In genomic region chr10:127508239-127508638, GRCm38 (mm10) we compare ENCODE assay signal across 8 mouse cellular contexts. TPM values are rescaled to one million over a fixed set of nuclear protein-coding genes. Genes with fewer than 3 reads are reported as not detected.
DNase-seq lines count a peak whose midpoint lies in the region; ATAC-seq and TF ChIP-seq lines count a peak whose summit lies in the region.

No protein-coding gene starts in this region.

- H3K9me3 ChIP-seq in CH12.LX (replicated peaks; ENCODE audit: low read length), result no peaks in the 10 kb centered on the region
- no peaks in the 10 kb centered on the region for H3K9me3 ChIP-seq in forebrain, embryonic 11.5 days (ENCODE audit: control insufficient read depth, low read length)
- H3K9me3 ChIP-seq in lung, embryonic 14.5 days (ENCODE audit: low read depth, low read length), result no peaks in the 10 kb centered on the region
- H3K9me3 ChIP-seq in neural tube, embryonic 15.5 days (replicated peaks), result no peaks in the 10 kb centered on the region

- no peak for ATAC-seq in forebrain, embryonic 11.5 days (replicated peaks; ENCODE audit: low FRiP score)
- 0 out of 2 replicates have a peak, but pooled peaks have one; percentile 1 for ATAC-seq in lung, embryonic 14.5 days (ENCODE audit: insufficient read depth)
- ATAC-seq in neural tube, embryonic 15.5 days (ENCODE audit: low FRiP score), result no peak

- no peak overlapping the region for H3K27ac ChIP-seq in CH12.LX (ENCODE audit: insufficient read depth, low read depth)
- no peak overlapping the region for H3K27ac ChIP-seq in bone marrow macrophage, adult 2 months (ENCODE audit: insufficient read depth, low read depth, low read length)
- no peak overlapping the region for H3K27ac ChIP-seq in forebrain, embryonic 11.5 days (ENCODE audit: low read depth, low read length)
- H3K27ac ChIP-seq in layer of hippocampus, adult 2 months, result no peak overlapping the region; the same call in 1 of the 2 replicates
- H3K27ac ChIP-seq in lung, embryonic 14.5 days (ENCODE audit: low read depth), result no peak overlapping the region
- peak overlapping the region; percentile 92; the same call in 1 of the 2 replicates for H3K27ac ChIP-seq in neural tube, embryonic 15.5 days (replicated peaks)

- H3K36me3 ChIP-seq in CH12.LX (replicated peaks in 1 of 2; ENCODE audit: control insufficient read depth in 1 of 2, insufficient read depth in 1 of 2, low read length in 1 of 2), result peaks cover 0 to 10% of the 10 kb centered on the region in 2 experiments
- H3K36me3 ChIP-seq in forebrain, embryonic 11.5 days (ENCODE audit: control insufficient read depth, insufficient read depth, low read length), result no peaks in the 10 kb centered on the region
- 0 out of 2 replicates have a peak, but pooled peaks cover 7% of the 10 kb centered on the region for H3K36me3 ChIP-seq in lung, embryonic 14.5 days (ENCODE audit: insufficient read depth)
- 0 out of 2 replicates have a peak, but pooled peaks cover 2% of the 10 kb centered on the region for H3K36me3 ChIP-seq in neural tube, embryonic 15.5 days

- H3K4me2 ChIP-seq in CH12.LX (ENCODE audit: insufficient read depth, low read depth, poor library complexity, severe bottlenecking), result peak overlapping the region; percentile 70
- H3K4me2 ChIP-seq in forebrain, embryonic 11.5 days (ENCODE audit: low read depth, low read length, severe bottlenecking), result peak overlapping the region; percentile 68; the same call in 1 of the 2 replicates
- peak overlapping the region; percentile 63 for H3K4me2 ChIP-seq in lung, embryonic 14.5 days
- H3K4me2 ChIP-seq in neural tube, embryonic 15.5 days, result peak overlapping the region; percentile 69

- H3K27me3 ChIP-seq in CH12.LX (replicated peaks), result peaks cover 17% of the 10 kb centered on the region
- H3K27me3 ChIP-seq in forebrain, embryonic 11.5 days (ENCODE audit: control insufficient read depth, insufficient read depth, low read length), result peaks cover 44% of the 10 kb centered on the region
- peaks cover 52% of the 10 kb centered on the region for H3K27me3 ChIP-seq in lung, embryonic 14.5 days (ENCODE audit: insufficient read depth, low read length)
- H3K27me3 ChIP-seq in neural tube, embryonic 15.5 days (replicated peaks), result 0 out of 2 replicates have a peak, but pooled peaks cover 5% of the 10 kb centered on the region

- TF ChIP-seq EP300 in CH12.LX (IDR thresholded peaks at IDR 0.05; ENCODE audit: low read length), result no peak

- peak overlapping the region; percentile 7; the same call in 1 of the 2 replicates for H3K9ac ChIP-seq in CH12.LX (ENCODE audit: insufficient read depth, low read depth)
- no peak overlapping the region for H3K9ac ChIP-seq in forebrain, embryonic 11.5 days (ENCODE audit: low read length)
- no peak overlapping the region for H3K9ac ChIP-seq in lung, embryonic 14.5 days
- no peak overlapping the region for H3K9ac ChIP-seq in neural tube, embryonic 15.5 days (replicated peaks)

- no peak for TF ChIP-seq POLR2A in CH12.LX (IDR thresholded peaks at IDR 0.05; ENCODE audit: low read depth, low read length)
- no peak for TF ChIP-seq POLR2A in bone marrow macrophage, adult 2 months (IDR thresholded peaks at IDR 0.05; ENCODE audit: borderline replicate concordance, low read depth, low read length)

- DNase-seq in CH12.LX (ENCODE audit: extremely low read depth), result peak; percentile 87
- DNase-seq in forebrain, embryonic 11.5 days (ENCODE audit: low spot score), result peak; percentile 89
- peak; percentile 81 for DNase-seq in heart, postnatal 4 days
- DNase-seq in layer of hippocampus, adult 2 months (ENCODE audit: low spot score in 2 of 2), result peak; percentile 66 to 82
- peak; percentile 85 for DNase-seq in lung, embryonic 14.5 days
- DNase-seq in thymus, postnatal 14 days, result peak; percentile 88

- dilution Hi-C loops in CH12.LX (cut with MboI; ENCODE audit: extremely low pct_ligation_motif_present, extremely low pct_unique_long_range_greater_than_20kb, low sequenced_read_pairs), result no loop called here

- peak overlapping the region in 1 of 3 experiments; percentile 15 for H3K4me3 ChIP-seq in CH12.LX (replicated peaks in 1 of 3; ENCODE audit: low read depth in 2 of 3, low read length in 2 of 3, poor library complexity in 1 of 3)
- H3K4me3 ChIP-seq in bone marrow macrophage, adult 2 months (ENCODE audit: insufficient read depth, low read length), result 0 out of 2 replicates have a peak overlapping the region, but pooled peaks have one; percentile 7
- no peak overlapping the region for H3K4me3 ChIP-seq in forebrain, embryonic 11.5 days (ENCODE audit: low read depth, low read length)
- no peak overlapping the region for H3K4me3 ChIP-seq in layer of hippocampus, adult 2 months
- no peak overlapping the region; the same call in 1 of the 2 replicates for H3K4me3 ChIP-seq in lung, embryonic 14.5 days (ENCODE audit: low read depth, low read length)
- H3K4me3 ChIP-seq in neural tube, embryonic 15.5 days (replicated peaks), result no peak overlapping the region

- WGBS in forebrain, embryonic 11.5 days, result 2% methylated on average over 15 of the region's 15 CpGs
- WGBS in lung, embryonic 14.5 days, result 3% methylated on average over 15 of the region's 15 CpGs
- WGBS in neural tube, embryonic 15.5 days, result 3% methylated on average over 15 of the region's 15 CpGs

- TF ChIP-seq RAD21 in CH12.LX (IDR thresholded peaks at IDR 0.05; ENCODE audit: low read depth, low read length), result peak; percentile 68

- H3K4me1 ChIP-seq in CH12.LX (ENCODE audit: control insufficient read depth in 1 of 2, insufficient read depth in 2 of 2), result peaks cover 17 to 35% of the 10 kb centered on the region in 2 experiments
- peaks cover 8% of the 10 kb centered on the region for H3K4me1 ChIP-seq in bone marrow macrophage, adult 2 months (ENCODE audit: control insufficient read depth, insufficient read depth, low read length)
- peaks cover 28% of the 10 kb centered on the region for H3K4me1 ChIP-seq in forebrain, embryonic 11.5 days (replicated peaks; ENCODE audit: control insufficient read depth, insufficient read depth, low read length)
- H3K4me1 ChIP-seq in lung, embryonic 14.5 days (ENCODE audit: insufficient read depth), result peaks cover 6% of the 10 kb centered on the region; the same call in 1 of the 2 replicates
- peaks cover 58% of the 10 kb centered on the region for H3K4me1 ChIP-seq in neural tube, embryonic 15.5 days

- in situ Hi-C loops in CH12.LX (cut with MboI; ENCODE audit: low pct_ligation_motif_present, low pct_unique_long_range_greater_than_20kb, low sequenced_read_pairs), result loop anchor here (5.0 kb wide), 1 partner anchor 34 kb away; no protein-coding TSS in a partner anchor

- TF ChIP-seq CTCF in CH12.LX (conservative IDR thresholded peaks at IDR 0.05 in 1 of 2, IDR thresholded peaks at IDR 0.05 in 1 of 2; ENCODE audit: low read depth in 2 of 2, low read length in 2 of 2), result peak; percentile 40 to 88; a peak in 3 of 4 replicates
- peak; percentile 70 for TF ChIP-seq CTCF in bone marrow macrophage, adult 2 months (IDR thresholded peaks at IDR 0.05; ENCODE audit: low read depth, low read length)
- TF ChIP-seq CTCF in layer of hippocampus, adult 2 months (conservative IDR thresholded peaks at IDR 0.05), result peak; percentile 81
- TF ChIP-seq CTCF in lung, embryonic 14.5 days (IDR thresholded peaks at IDR 0.05; ENCODE audit: low read depth), result peak; percentile 78

- H3K79me2 ChIP-seq in CH12.LX (replicated peaks; ENCODE audit: control insufficient read depth, extremely low read depth, insufficient read depth, poor library complexity, severe bottlenecking), result no peaks in the 10 kb centered on the region

RNA-seq across cellular contexts. Expression of gene Ndufa4l2, which starts 6.5 kb away (rescaled TPM):
- total RNA-seq in CH12.LX (2012; rRNA removed) (0.47 and 0.80 TPM in 2 replicates), CH12.LX (2014; rRNA removed) (not detected in 2 replicates)
- not detected in 2 replicates for polyA plus RNA-seq in CH12.LX (2012; ENCODE audit: insufficient read length, low read depth)
- polyA plus RNA-seq in bone marrow macrophage, adult 2 months (2012; ENCODE audit: insufficient read depth, insufficient read length, missing spikeins), result not detected in 2 replicates
- polyA plus RNA-seq in forebrain, embryonic 11.5 days (2014; fragmentation: Nextera tagmentation; extraction: Ambion mirVana), result 5.9 and 6.1 TPM in 2 replicates
- 10 to 100 TPM; 34.2 to 34.9 TPM for total RNA-seq in heart, postnatal 4 days (2021)
- total RNA-seq in layer of hippocampus, adult 2 months (2021), result 1 to 10 TPM; 3.5 to 3.7 TPM
- polyA plus RNA-seq in lung, embryonic 14.5 days (2014; fragmentation: Nextera tagmentation; extraction: Ambion mirVana), result 36.4 and 44.9 TPM in 2 replicates
- polyA plus RNA-seq in neural tube, embryonic 15.5 days (2015; fragmentation: Nextera tagmentation; extraction: Ambion mirVana), result 17.8 and 22.5 TPM in 2 replicates

RNA-seq across cellular contexts. Expression of gene Stac3, which starts 6.8 kb away (rescaled TPM):
- total RNA-seq in CH12.LX (2012; rRNA removed) (0.08 and 0.42 TPM in 2 replicates), CH12.LX (2014; rRNA removed) (0.50 TPM in 1 of 2 replicates, not detected in the other)
- 0.79 and 0.93 TPM in 2 replicates for polyA plus RNA-seq in CH12.LX (2012; ENCODE audit: insufficient read length, low read depth)
- polyA plus RNA-seq in bone marrow macrophage, adult 2 months (2012; ENCODE audit: insufficient read depth, insufficient read length, missing spikeins), result 1.5 and 2.7 TPM in 2 replicates
- not detected in 2 replicates for polyA plus RNA-seq in forebrain, embryonic 11.5 days (2014; fragmentation: Nextera tagmentation; extraction: Ambion mirVana)
- 1 to 10 TPM; 1.8 to 1.9 TPM for total RNA-seq in heart, postnatal 4 days (2021)
- 1 to 10 TPM; 2.4 to 8.1 TPM for total RNA-seq in layer of hippocampus, adult 2 months (2021)
- polyA plus RNA-seq in lung, embryonic 14.5 days (2014; fragmentation: Nextera tagmentation; extraction: Ambion mirVana), result 0.12 TPM in 1 of 2 replicates, not detected in the other
- polyA plus RNA-seq in neural tube, embryonic 15.5 days (2015; fragmentation: Nextera tagmentation; extraction: Ambion mirVana), result 1.9 and 2.9 TPM in 2 replicates

RNA-seq across cellular contexts. Expression of gene Shmt2, which starts 14.0 kb away (rescaled TPM):
- total RNA-seq in CH12.LX (2012; rRNA removed) (252 and 317 TPM in 2 replicates), CH12.LX (2014; rRNA removed) (267 and 273 TPM in 2 replicates)
- 315 and 353 TPM in 2 replicates for polyA plus RNA-seq in CH12.LX (2012; ENCODE audit: insufficient read length, low read depth)
- polyA plus RNA-seq in bone marrow macrophage, adult 2 months (2012; ENCODE audit: insufficient read depth, insufficient read length, missing spikeins), result 21.0 and 22.8 TPM in 2 replicates
- polyA plus RNA-seq in forebrain, embryonic 11.5 days (2014; fragmentation: Nextera tagmentation; extraction: Ambion mirVana), result 112 and 123 TPM in 2 replicates
- total RNA-seq in heart, postnatal 4 days (2021), result 10 to 100 TPM; 43.7 to 45.1 TPM
- total RNA-seq in layer of hippocampus, adult 2 months (2021), result 10 to 100 TPM; 25.4 to 27.6 TPM
- 99.6 and 101 TPM in 2 replicates for polyA plus RNA-seq in lung, embryonic 14.5 days (2014; fragmentation: Nextera tagmentation; extraction: Ambion mirVana)
- polyA plus RNA-seq in neural tube, embryonic 15.5 days (2015; fragmentation: Nextera tagmentation; extraction: Ambion mirVana), result 50.4 and 69.9 TPM in 2 replicates

RNA-seq across cellular contexts. Expression of gene Nxph4, which starts 26.1 kb away (rescaled TPM):
- total RNA-seq in CH12.LX (2012; rRNA removed) (0.13 TPM in 1 of 2 replicates, not detected in the other), CH12.LX (2014; rRNA removed) (not detected in 2 replicates)
- 0.14 and 0.15 TPM in 2 replicates for polyA plus RNA-seq in CH12.LX (2012; ENCODE audit: insufficient read length, low read depth)
- not detected in 2 replicates for polyA plus RNA-seq in bone marrow macrophage, adult 2 months (2012; ENCODE audit: insufficient read depth, insufficient read length, missing spikeins)
- 37.6 and 40.4 TPM in 2 replicates for polyA plus RNA-seq in forebrain, embryonic 11.5 days (2014; fragmentation: Nextera tagmentation; extraction: Ambion mirVana)
- total RNA-seq in heart, postnatal 4 days (2021), result under 1 TPM; 0.83 to 0.97 TPM
- total RNA-seq in layer of hippocampus, adult 2 months (2021), result 1 to 10 TPM; 1.2 to 1.6 TPM
- 0.14 and 0.22 TPM in 2 replicates for polyA plus RNA-seq in lung, embryonic 14.5 days (2014; fragmentation: Nextera tagmentation; extraction: Ambion mirVana)
- 80.4 and 102 TPM in 2 replicates for polyA plus RNA-seq in neural tube, embryonic 15.5 days (2015; fragmentation: Nextera tagmentation; extraction: Ambion mirVana)
